Mouse (Mus musculus): ENCODE results near the gene Plpp4. TPM values are rescaled to one million over a fixed set of nuclear protein-coding genes. Genes with fewer than 3 reads are reported as not detected.

Gene Plpp4
- polyA plus RNA-seq (2014; fragmentation: Nextera tagmentation; extraction: Ambion mirVana): 0.84 and 0.98 TPM in 2 replicates

- H3K9ac ChIP-seq (replicated peaks; ENCODE audit: low read depth, low read length): no peak within 1 kb of the TSS
- under 1% methylated on average over 60 of the region's 66 CpGs for WGBS
- peaks cover 30% of the 10 kb centered on the region for H3K27me3 ChIP-seq (ENCODE audit: control insufficient read depth, insufficient read depth, low read length)
- ATAC-seq (ENCODE audit: insufficient number of reproducible peaks, insufficient read depth, low FRiP score, low read depth): peak; percentile 69; the same call in 1 of the 2 replicates
- no peak within 1 kb of the TSS for H3K27ac ChIP-seq (ENCODE audit: low read length)
- H3K4me3 ChIP-seq (ENCODE audit: low read depth, low read length): peak within 1 kb of the TSS; percentile 37
- H3K9me3 ChIP-seq (ENCODE audit: control insufficient read depth, low read depth, low read length): no peaks in the 10 kb centered on the region
- H3K4me2 ChIP-seq (replicated peaks; ENCODE audit: low read depth, low read length): peak within 1 kb of the TSS; percentile 87
- H3K4me1 ChIP-seq (ENCODE audit: control insufficient read depth, insufficient read depth, low read length): 0 out of 2 replicates have a peak, but pooled peaks cover 2% of the 10 kb centered on the region
- H3K36me3 ChIP-seq (ENCODE audit: control insufficient read depth, insufficient read depth, low read length): no peaks in the 10 kb centered on the region
These were observed at the start of gene Plpp4 for GRCm38 (mm10) chr7:129256621-129257373. Gene Plpp4, plus strand, starts transcription at chr7:129257031.

- peak; percentile 42; the same call in 1 of the 2 replicates for ATAC-seq (ENCODE audit: insufficient number of reproducible peaks, insufficient read depth, low FRiP score, low read depth)
- WGBS: 72% methylated on average over 10 of the region's 10 CpGs
- no peaks in the 10 kb centered on the region for H3K27me3 ChIP-seq (ENCODE audit: control insufficient read depth, insufficient read depth, low read length)
These were observed 40.8 kb upstream of the Plpp4 start for GRCm38 (mm10) chr7:129215926-129216543.

GRCm38 (mm10) chr7:129216547-129217195 is 40.2 kb upstream of the Plpp4 start:
- ATAC-seq (ENCODE audit: insufficient number of reproducible peaks, insufficient read depth, low FRiP score, low read depth): no peak
- Histone ChIP-seq H3K9ac (replicated peaks; ENCODE audit: low read depth, low read length) (no peak overlapping the region), H3K9me3 (ENCODE audit: control insufficient read depth, low read depth, low read length) (no peaks in the 10 kb centered on the region), H3K4me1 (ENCODE audit: control insufficient read depth, insufficient read depth, low read length) (no peaks in the 10 kb centered on the region), H3K4me3 (ENCODE audit: low read depth, low read length) (no peak overlapping the region), H3K27me3 (ENCODE audit: control insufficient read depth, insufficient read depth, low read length) (no peaks in the 10 kb centered on the region), H3K36me3 (ENCODE audit: control insufficient read depth, insufficient read depth, low read length) (no peaks in the 10 kb centered on the region), H3K27ac (ENCODE audit: low read length) (peak overlapping the region; percentile 39; the same call in 1 of the 2 replicates), H3K4me2 (replicated peaks; ENCODE audit: low read depth, low read length) (no peak overlapping the region)
- WGBS: 51% methylated on average over 10 of the region's 10 CpGs

More at GRCm38 (mm10) chr7:129215926-129216543, 40.8 kb upstream of the Plpp4 start:
- Histone ChIP-seq H3K27ac (ENCODE audit: low read length) (peak overlapping the region; percentile 52; the same call in 1 of the 2 replicates), H3K9me3 (ENCODE audit: control insufficient read depth, low read depth, low read length) (no peaks in the 10 kb centered on the region), H3K9ac (replicated peaks; ENCODE audit: low read depth, low read length) (no peak overlapping the region), H3K4me2 (replicated peaks; ENCODE audit: low read depth, low read length) (no peak overlapping the region), H3K36me3 (ENCODE audit: control insufficient read depth, insufficient read depth, low read length) (no peaks in the 10 kb centered on the region), H3K4me3 (ENCODE audit: low read depth, low read length) (no peak overlapping the region), H3K4me1 (ENCODE audit: control insufficient read depth, insufficient read depth, low read length) (no peaks in the 10 kb centered on the region)

- H3K4me1 ChIP-seq (ENCODE audit: control insufficient read depth, insufficient read depth, low read length): no peaks in the 10 kb centered on the region
- H3K4me2 ChIP-seq (replicated peaks; ENCODE audit: low read depth, low read length): no peak overlapping the region
- H3K9ac ChIP-seq (replicated peaks; ENCODE audit: low read depth, low read length): no peak overlapping the region
- WGBS: 65% methylated on average over 9 of the region's 9 CpGs
- H3K36me3 ChIP-seq (ENCODE audit: control insufficient read depth, insufficient read depth, low read length): no peaks in the 10 kb centered on the region
- ATAC-seq (ENCODE audit: insufficient number of reproducible peaks, insufficient read depth, low FRiP score, low read depth): no peak
- no peaks in the 10 kb centered on the region for H3K9me3 ChIP-seq (ENCODE audit: control insufficient read depth, low read depth, low read length)
- H3K4me3 ChIP-seq (ENCODE audit: low read depth, low read length): no peak overlapping the region
- H3K27ac ChIP-seq (ENCODE audit: low read length): no peak overlapping the region
- H3K27me3 ChIP-seq (ENCODE audit: control insufficient read depth, insufficient read depth, low read length): no peaks in the 10 kb centered on the region
These were observed 35.9 kb upstream of the Plpp4 start for GRCm38 (mm10) chr7:129220948-129221347.

GRCm38 (mm10) chr7:129221649-129222048 is 35.2 kb upstream of the Plpp4 start:
- Histone ChIP-seq H3K4me3 (ENCODE audit: low read depth, low read length) (no peak overlapping the region), H3K27ac (ENCODE audit: low read length) (no peak overlapping the region), H3K4me2 (replicated peaks; ENCODE audit: low read depth, low read length) (no peak overlapping the region), H3K27me3 (ENCODE audit: control insufficient read depth, insufficient read depth, low read length) (no peaks in the 10 kb centered on the region), H3K9me3 (ENCODE audit: control insufficient read depth, low read depth, low read length) (no peaks in the 10 kb centered on the region), H3K4me1 (ENCODE audit: control insufficient read depth, insufficient read depth, low read length) (no peaks in the 10 kb centered on the region), H3K9ac (replicated peaks; ENCODE audit: low read depth, low read length) (no peak overlapping the region), H3K36me3 (ENCODE audit: control insufficient read depth, insufficient read depth, low read length) (no peaks in the 10 kb centered on the region)
- WGBS: 93% methylated on average over 3 of the region's 3 CpGs
- no peak for ATAC-seq (ENCODE audit: insufficient number of reproducible peaks, insufficient read depth, low FRiP score, low read depth)

GRCm38 (mm10) chr7:129235410-129235809 is 21.4 kb upstream of the Plpp4 start:
- H3K9me3 ChIP-seq (ENCODE audit: control insufficient read depth, low read depth, low read length): no peaks in the 10 kb centered on the region
- H3K9ac ChIP-seq (replicated peaks; ENCODE audit: low read depth, low read length): no peak overlapping the region
- 48% methylated on average over 2 of the region's 2 CpGs for WGBS
- no peak overlapping the region for H3K4me3 ChIP-seq (ENCODE audit: low read depth, low read length)
- no peak overlapping the region for H3K4me2 ChIP-seq (replicated peaks; ENCODE audit: low read depth, low read length)
- no peak for ATAC-seq (ENCODE audit: insufficient number of reproducible peaks, insufficient read depth, low FRiP score, low read depth)
- no peaks in the 10 kb centered on the region for H3K27me3 ChIP-seq (ENCODE audit: control insufficient read depth, insufficient read depth, low read length)
- H3K27ac ChIP-seq (ENCODE audit: low read length): no peak overlapping the region
- no peaks in the 10 kb centered on the region for H3K4me1 ChIP-seq (ENCODE audit: control insufficient read depth, insufficient read depth, low read length)
- no peaks in the 10 kb centered on the region for H3K36me3 ChIP-seq (ENCODE audit: control insufficient read depth, insufficient read depth, low read length)

- H3K4me1 ChIP-seq (ENCODE audit: control insufficient read depth, insufficient read depth, low read length): no peaks in the 10 kb centered on the region
- no peaks in the 10 kb centered on the region for H3K9me3 ChIP-seq (ENCODE audit: control insufficient read depth, low read depth, low read length)
- no peaks in the 10 kb centered on the region for H3K27me3 ChIP-seq (ENCODE audit: control insufficient read depth, insufficient read depth, low read length)
- no peak overlapping the region for H3K27ac ChIP-seq (ENCODE audit: low read length)
- no peak overlapping the region for H3K9ac ChIP-seq (replicated peaks; ENCODE audit: low read depth, low read length)
- no peak overlapping the region for H3K4me3 ChIP-seq (ENCODE audit: low read depth, low read length)
- ATAC-seq (ENCODE audit: insufficient number of reproducible peaks, insufficient read depth, low FRiP score, low read depth): no peak
- no peaks in the 10 kb centered on the region for H3K36me3 ChIP-seq (ENCODE audit: control insufficient read depth, insufficient read depth, low read length)
- H3K4me2 ChIP-seq (replicated peaks; ENCODE audit: low read depth, low read length): no peak overlapping the region
- 74% methylated on average over 5 of the region's 5 CpGs for WGBS
These were observed 20.8 kb upstream of the Plpp4 start for GRCm38 (mm10) chr7:129235995-129236394.

- ATAC-seq (ENCODE audit: insufficient number of reproducible peaks, insufficient read depth, low FRiP score, low read depth): no peak
These were observed 5.8 kb upstream of the Plpp4 start for GRCm38 (mm10) chr7:129250981-129251380.

More at GRCm38 (mm10) chr7:129250981-129251380, 5.8 kb upstream of the Plpp4 start:
- no peak overlapping the region for H3K4me3 ChIP-seq (ENCODE audit: low read depth, low read length)
- no peaks in the 10 kb centered on the region for H3K36me3 ChIP-seq (ENCODE audit: control insufficient read depth, insufficient read depth, low read length)
- H3K27ac ChIP-seq (ENCODE audit: low read length): no peak overlapping the region
- H3K27me3 ChIP-seq (ENCODE audit: control insufficient read depth, insufficient read depth, low read length): peaks cover 13% of the 10 kb centered on the region
- H3K9ac ChIP-seq (replicated peaks; ENCODE audit: low read depth, low read length): no peak overlapping the region
- H3K4me2 ChIP-seq (replicated peaks; ENCODE audit: low read depth, low read length): no peak overlapping the region
- no peaks in the 10 kb centered on the region for H3K4me1 ChIP-seq (ENCODE audit: control insufficient read depth, insufficient read depth, low read length)
- no peaks in the 10 kb centered on the region for H3K9me3 ChIP-seq (ENCODE audit: control insufficient read depth, low read depth, low read length)
